Comparison of ENCODE assay signal across 12 mouse cellular contexts in genomic region chr3:115530441-115530840, GRCm38 (mm10).
"Had no signal": no experiment of that assay in that cellular context is flagged by ENCODE, and none has a peak within 500 bp of the region (broad histone marks: within the 10 kb centered on the region; RNA-seq: fewer than 3 reads in every experiment).

No protein-coding gene starts in this region.

- H3K27me3 ChIP-seq: midbrain, embryonic 13.5 days; midbrain, embryonic 15.5 days; neural tube, embryonic 12.5 days had no signal

- H3K27ac ChIP-seq: midbrain, embryonic 10.5 days; midbrain, embryonic 13.5 days; midbrain, embryonic 15.5 days; neural tube, embryonic 12.5 days had no signal

- H3K4me2 ChIP-seq: lung, embryonic 14.5 days; midbrain, embryonic 13.5 days; midbrain, embryonic 15.5 days; neural tube, embryonic 12.5 days had no signal

- ATAC-seq: midbrain, embryonic 13.5 days; midbrain, embryonic 15.5 days had no signal

- H3K9me3 ChIP-seq: midbrain, embryonic 10.5 days; midbrain, embryonic 13.5 days; midbrain, embryonic 15.5 days; neural tube, embryonic 12.5 days had no signal

- H3K36me3 ChIP-seq: midbrain, embryonic 10.5 days; midbrain, embryonic 13.5 days; midbrain, embryonic 15.5 days; neural tube, embryonic 12.5 days had no signal

- DNase-seq: lung, adult 18-20 months; lung, postnatal 4 days; retina, postnatal 1 day; right cerebral cortex, postnatal 25 days; thymus, adult 18-20 months; thymus, postnatal 36 days had no signal

- H3K9ac ChIP-seq: lung, embryonic 14.5 days; midbrain, embryonic 13.5 days; midbrain, embryonic 15.5 days; neural tube, embryonic 12.5 days had no signal

- H3K4me3 ChIP-seq: midbrain, embryonic 10.5 days; midbrain, embryonic 13.5 days; midbrain, embryonic 15.5 days; myocyte; neural tube, embryonic 12.5 days had no signal

- H3K4me1 ChIP-seq: midbrain, embryonic 10.5 days; midbrain, embryonic 13.5 days; midbrain, embryonic 15.5 days; neural tube, embryonic 12.5 days had no signal
